Mouse (Mus musculus) T-helper 17 cell (primary cell): ENCODE results near the gene Exoc6b.

Experiments used
- in situ Hi-C, 2 experiments: fragments of 300-600 bp; cut with MboI, MseI; formaldehyde crosslinking; loops; 1 replicate in 1 of 2; 2 replicates in 1 of 2; pipeline ENCODE4 v1.15.1; 2025; ENCODE audit warnings: high pct_unique_total_duplicates in 2 of 2

Exoc6b gene

DNA sequence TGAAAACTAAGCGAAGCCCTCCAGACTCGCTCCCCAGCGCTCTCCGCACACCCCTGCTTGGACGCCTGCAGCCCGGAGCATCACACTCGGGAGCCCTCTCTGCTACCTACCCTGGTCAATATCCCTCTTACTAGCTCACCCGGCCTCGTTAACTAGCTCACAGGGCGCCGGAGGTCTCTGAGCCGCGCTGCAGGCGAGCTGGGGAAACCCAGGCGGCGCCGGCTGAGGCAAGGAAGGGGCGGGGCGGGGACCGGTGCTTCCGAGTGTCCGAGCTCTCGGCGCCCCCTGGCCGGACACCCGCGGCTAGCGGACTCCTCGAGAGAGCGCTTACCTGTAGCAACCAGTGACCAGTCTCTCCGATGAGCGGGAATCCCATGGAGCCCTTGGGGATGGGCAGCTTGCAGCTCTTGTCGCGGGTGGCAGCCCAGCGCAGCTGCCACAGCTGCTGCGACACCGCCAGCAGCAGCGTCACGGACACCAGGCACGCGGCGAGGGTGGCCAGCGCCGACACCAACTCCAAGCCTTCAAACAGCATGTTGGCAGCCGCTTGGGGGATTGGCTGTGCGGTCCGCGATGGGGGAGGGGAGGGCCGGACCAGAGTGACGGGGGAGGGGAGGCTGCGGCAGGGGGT, 481.7 kb downstream of the Exoc6b start:
- in situ Hi-C loops: no loop called here

DNA sequence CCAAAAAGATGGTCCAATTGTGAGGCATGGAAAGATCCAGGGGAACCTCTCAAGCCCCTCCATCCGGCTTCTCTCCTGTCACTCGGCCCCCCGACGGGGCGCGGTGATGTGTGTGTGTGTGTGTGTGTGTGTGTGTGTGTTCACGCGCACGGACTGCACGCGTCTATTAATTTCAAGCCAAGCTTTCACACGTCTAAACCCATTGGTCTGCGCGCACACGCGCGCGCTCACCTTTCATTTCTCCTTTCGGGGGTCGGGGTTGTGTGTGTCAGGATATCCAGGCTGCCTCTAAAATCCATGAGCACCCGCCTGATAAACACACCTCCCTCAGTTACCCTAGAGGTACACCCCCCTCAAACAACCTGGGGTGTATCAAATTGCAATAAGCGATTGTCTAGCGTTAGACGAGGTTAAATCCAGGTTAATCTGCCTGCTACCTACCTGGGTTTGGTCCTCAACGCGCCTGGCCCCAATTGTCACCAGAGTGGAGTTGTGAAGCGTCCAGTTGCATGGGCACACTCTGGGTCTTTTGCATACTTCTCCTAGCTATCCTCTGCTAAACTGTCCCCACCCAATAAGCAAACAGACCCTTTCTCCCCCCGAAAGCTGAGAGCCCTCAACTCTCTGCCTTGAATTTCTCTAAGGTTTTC, 482.6 kb downstream of the Exoc6b start:
- in situ Hi-C loops: no loop called here

DNA sequence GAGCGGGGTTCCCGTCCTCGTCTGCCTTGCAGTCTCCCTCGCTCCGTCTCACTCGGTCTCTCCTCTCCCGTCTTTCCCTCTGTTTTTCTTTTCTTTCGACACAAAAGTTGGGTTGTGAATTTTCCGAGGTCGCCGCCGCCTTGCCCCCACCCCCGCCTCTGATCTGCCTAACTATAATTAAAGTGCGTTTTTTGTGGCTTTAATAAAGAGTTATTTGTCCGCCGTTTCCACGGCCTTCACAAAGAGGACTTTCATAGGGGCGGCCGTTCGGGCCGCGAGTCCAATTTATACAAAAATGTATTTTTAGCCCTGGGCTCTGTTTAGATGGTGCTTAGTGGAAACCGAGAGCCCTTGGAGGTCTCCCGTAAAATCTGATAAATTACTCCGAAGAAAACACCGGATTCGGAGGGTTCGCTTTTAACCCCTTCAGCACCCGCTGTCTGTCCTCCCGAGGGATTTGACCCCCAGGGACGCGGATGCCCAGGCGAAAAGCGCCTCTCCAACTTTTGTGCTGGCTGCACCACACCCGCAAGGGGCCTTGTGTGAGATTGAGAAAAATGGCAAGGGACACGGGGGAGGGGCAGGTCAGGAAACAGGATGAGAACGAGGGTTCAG, 483.5 kb downstream of the Exoc6b start:
- in situ Hi-C loops: no loop called here

DNA sequence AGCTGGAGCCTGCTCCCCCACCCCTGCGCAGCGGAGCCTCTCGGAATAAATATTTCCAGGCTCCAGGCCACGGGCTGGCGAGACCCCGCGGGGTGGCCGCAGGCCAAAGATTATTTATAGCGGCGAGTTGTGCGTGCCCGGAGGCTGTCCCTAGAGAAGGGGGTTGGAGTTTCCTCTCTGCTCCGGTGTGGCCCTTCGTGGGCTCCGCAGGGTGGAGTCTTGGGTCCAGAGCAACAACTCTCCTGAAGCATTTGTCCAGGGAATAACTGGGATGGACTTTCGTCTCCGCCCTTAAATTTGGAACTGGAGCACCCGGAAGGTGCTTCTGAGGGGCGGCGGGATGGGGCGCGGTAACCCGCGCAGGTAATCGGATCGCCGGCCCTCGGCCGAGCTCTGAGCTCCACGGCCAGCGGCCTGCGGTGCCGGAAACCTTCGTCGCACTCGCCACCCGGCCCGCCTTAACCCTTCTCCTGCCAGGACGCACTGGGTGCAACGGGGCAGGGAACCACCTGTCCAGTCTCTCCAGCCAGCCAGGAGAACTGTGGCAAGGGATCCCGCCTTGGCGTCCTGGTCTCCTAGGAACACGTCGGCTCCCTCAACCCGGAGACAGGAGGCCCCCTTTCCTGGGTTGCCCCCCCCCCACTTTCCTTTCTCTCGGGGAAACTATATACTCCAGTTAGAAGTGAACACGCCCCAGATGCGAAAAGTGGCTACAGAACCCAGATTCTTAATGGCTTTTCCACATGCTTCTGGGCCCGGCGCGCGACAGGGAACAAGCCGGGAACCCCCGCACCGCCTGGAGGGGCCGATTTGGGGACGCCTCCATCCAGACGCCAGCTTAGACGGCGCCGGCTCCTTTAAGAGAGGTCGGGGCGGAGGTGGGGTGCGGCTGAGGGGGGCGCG, 484.3 kb downstream of the Exoc6b start:
- in situ Hi-C loops: loop anchor here in 1 of 2 experiments (5.0 kb wide), 1 partner anchor 158 kb away; no protein-coding TSS in a partner anchor

DNA sequence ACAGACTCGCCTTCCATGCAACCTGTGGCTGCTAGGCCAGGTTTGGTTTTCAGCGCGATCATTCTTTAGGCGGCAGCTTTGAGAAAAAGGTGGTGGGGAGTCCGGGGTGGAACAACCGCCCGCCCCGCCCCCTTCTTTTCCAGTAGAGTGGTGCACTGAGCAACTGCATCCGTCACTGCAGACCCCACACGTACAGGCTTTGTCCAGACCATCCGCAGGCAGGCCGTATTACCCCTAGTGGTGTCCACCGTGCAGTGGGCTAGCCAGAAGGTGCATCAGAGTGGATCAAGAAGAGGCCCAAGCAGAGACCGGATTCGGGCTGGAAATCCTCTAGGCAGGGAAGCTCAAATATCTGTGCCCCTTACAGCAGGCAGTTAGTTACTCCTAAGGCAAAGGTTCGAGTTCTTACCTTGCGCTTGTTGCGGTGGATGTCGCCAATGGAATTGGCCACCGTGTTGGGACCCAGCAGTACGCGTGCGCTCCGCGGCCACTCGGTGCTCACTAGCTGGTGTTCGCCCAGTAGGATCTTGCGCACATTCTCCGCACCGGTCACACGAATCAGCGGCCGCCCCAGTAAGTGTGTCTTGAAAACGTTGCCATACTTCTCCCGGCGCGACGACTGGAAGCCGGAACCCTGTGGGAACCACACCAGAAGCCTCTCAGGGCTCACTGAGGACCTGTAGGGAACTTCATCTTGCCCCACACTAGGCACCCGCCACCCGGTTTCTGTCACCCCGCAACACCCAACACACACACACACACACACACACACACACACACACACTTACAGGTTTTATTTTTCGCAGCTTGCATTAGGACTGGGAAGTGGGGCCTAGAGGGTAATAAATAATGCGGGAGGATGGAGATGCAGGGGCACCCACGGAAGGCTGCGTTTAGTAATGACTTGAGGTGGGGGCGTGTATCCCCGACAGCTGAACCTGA, 485.2 kb downstream of the Exoc6b start:
- in situ Hi-C loops: loop anchor here in 1 of 2 experiments (5.0 kb wide), 1 partner anchor 157 kb away; no protein-coding TSS in a partner anchor

DNA sequence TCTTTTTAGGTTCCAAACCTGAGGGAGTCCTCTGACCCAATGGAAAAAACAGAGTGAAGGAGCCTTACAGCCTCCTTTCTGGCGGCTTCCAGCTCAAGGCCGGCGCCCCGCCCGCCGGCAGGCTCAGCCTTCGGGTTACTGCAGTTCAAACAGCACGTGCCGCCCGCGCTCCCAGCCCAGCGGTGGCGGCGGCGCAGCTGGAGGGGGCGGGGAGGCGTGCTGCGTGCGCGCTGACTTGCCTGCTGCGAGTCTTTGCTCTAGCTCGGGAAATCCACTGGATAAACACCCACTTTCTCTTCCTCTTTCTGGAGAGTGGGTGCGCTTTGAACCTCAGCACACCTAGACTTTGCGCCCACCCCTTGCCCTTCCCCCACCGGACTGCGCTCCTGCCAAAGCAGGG, 485.9 kb downstream of the Exoc6b start:
- in situ Hi-C loops: loop anchor here in 1 of 2 experiments (5.0 kb wide), 1 partner anchor 156 kb away; no protein-coding TSS in a partner anchor

DNA sequence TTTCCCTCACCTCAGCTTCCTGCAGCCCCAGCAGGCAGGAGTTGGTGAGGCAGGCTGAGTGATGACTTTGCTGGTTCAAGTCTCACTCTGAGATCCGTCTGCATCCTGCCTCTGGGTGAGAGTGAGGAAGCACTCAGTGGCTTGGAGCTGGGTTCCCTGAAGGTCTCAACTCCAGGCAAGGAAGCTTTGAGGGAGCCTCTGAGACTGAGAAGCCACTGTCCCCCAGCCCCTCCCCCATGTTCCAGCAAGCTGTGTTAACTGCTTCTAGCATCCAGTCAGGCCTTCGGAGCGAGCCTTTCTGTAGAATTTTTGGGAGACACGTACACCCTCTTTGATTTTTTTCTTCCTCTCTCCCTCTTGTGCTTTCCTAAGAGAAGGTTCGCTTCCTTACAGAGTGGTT, 486.5 kb downstream of the Exoc6b start:
- in situ Hi-C loops: loop anchor here in 1 of 2 experiments (5.0 kb wide), 1 partner anchor 156 kb away; no protein-coding TSS in a partner anchor

DNA sequence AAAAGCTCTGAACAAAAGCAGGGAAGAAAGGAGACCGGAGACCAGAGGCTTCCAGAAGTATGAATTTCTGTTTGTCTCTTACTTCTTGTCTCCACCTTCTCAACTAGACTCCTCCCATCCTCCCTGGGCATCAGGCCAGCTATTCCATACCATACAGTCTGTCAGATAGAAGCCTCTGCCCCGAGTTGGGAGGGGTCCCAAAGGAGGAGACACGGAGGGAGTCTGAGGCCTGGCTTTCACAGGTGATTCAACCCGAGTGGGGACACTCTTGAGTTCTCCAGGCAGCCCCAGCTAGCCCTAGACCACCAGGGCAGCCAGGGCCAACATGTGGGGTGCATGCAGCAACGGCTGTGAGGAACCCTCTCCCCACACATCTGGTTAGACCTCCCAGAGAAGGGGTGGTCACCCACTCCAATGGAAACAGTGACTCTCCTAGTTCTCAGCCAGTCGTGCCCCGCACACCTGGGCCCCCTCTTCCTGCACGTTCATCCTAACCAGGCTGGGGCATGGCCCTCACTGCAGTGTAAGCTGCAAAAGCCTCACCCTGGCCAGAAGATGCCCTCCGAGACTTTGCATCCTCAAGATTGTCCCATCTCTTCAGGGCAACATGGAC, 487.4 kb downstream of the Exoc6b start:
- in situ Hi-C loops: loop anchor here in 1 of 2 experiments (5.0 kb wide), 1 partner anchor 155 kb away; no protein-coding TSS in a partner anchor

DNA sequence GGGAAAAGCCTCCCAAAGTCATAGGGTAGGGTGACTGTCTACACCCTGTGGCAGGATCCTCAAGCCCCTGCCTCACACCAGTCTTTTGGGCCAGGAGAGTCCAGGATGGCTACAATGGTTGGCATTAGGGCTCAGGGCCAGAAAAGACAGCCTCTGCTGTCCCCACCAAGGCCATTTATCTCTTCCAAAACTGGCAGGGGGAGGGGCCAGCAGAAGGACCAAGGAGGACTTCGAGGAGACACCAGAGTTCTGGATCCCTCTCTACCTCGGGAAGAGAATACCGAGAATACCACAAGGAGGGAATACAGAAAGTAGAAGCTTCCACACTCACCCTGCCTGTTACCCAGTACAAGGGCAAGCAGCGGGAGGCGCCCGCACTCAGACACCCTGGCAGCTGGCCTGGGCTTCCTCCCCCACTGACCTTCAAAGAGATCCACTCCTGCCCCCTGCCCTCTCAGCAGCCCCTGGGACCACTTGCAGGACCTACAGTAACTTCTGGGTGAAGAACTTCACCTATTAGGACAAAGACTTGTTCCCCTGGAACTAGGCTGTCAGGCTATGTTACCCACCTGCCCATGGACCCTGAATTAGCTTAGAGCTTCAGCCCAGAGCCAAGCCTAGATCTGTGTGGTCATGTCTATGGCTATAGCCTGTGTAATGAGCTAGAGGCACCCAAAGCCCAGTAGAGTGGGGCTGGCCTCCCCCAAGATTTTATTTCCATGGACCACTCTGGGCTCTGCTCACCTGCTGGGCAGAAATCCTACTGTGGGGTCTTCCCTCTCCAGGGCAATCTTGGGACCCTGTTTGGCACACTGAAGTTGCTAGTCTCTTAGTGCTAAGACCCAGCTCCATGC, 488.1 kb downstream of the Exoc6b start:
- in situ Hi-C loops: loop anchor here in 1 of 2 experiments (5.0 kb wide), 1 partner anchor 154 kb away; no protein-coding TSS in a partner anchor

DNA sequence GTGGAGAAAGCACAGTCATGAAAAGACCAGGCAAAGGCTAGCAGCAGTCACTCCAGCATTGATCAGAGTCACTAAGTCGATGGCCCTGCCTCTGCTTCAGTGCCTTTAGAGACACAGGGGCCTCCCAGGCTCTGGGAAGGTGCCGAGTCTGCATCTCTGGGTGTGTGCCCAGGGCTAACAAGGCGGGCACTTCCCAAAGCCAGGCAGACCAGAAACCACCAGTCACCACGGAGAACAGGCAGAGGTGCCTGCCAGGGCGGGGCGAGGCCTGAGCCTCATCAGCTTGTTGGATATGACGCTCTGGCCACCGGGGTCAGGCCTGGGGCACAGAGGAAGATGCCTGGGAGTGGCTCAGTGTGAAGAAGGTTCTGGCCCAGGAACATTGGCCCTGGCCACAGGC, 489.8 kb downstream of the Exoc6b start:
- in situ Hi-C loops: loop anchor here (10.0 kb wide), 2 partner anchors 485 to 495 kb away; no protein-coding TSS in a partner anchor

DNA sequence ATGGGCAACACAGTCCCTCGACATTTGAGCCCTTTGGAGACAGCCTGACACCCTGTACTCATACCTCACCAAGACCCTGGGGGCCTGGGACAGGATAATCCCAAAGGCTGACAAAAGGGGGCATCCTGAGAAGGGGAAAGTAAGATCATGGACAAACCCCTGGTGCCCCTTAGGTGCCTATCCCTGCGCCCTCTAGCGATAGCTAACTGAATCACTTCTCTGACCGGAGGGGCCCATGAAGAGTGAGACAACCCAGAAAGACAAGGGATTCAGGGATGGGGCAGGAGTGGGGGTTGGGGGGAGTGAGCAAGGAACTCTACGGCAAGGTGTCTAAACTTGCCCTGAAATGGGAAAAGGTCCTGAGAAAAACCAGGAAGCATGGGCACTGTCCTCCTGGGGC, 490.4 kb downstream of the Exoc6b start:
- in situ Hi-C loops: loop anchor here (10.0 kb wide), 2 partner anchors 484 to 494 kb away; no protein-coding TSS in a partner anchor

DNA sequence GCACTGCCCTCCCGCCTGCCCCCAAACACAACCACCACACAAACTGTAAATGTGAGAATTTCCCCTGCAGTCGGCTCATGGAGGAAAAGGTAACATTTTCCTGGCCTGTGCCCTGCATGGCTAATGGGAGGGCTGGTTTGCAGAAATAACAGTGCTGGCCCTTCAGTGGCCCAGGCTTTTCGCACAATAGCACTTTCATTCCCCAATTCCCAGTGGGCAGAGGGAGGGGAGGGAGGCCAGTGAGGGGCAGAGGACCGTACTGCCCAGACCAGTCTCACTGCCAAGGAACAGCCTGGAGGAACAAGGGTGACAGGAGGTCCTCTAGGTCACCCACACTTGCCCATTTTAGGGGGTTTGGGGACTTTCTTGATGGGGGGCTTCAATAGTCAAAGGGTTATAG, 491.4 kb downstream of the Exoc6b start:
- in situ Hi-C loops: loop anchor here (10.0 kb wide), 2 partner anchors 483 to 493 kb away; no protein-coding TSS in a partner anchor

DNA sequence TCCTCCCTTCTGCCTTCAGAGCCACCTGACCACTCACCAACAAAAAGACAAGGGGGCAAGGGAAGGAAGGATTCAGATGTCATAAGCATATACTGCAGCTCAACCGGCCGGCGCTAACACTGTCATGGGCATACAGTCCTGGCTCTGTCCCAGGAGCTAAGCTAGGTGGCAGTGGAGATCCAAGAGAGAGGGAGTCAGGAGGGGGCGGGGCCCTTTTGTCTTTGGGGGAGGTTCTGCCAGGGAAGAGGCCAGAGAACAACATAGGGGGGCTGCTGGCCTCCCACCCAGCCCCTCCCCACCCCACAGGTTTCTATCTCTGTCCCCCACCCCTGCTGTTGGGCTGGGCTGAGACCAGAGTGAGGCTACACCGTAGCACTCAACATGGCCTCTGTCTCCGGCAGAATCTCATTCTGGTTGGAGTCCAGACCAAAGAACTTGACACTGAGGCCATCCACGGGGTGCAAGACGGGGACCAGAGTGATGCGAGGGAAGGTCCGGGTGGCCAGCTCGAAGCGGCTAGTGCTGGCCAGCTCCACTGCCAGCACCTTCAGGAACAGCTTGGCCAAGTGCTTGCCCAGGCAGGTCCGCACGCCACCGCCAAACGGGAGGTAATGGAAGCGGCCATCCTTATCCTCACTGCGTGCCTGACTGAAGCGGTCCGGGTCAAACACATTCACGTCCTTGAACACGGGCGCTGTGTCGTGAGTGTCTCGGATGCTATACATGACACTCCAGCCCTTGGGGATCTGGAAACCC, 495.2 kb downstream of the Exoc6b start:
- in situ Hi-C loops: loop anchor here (10.0 kb wide), 2 partner anchors 479 to 489 kb away; no protein-coding TSS in a partner anchor

DNA sequence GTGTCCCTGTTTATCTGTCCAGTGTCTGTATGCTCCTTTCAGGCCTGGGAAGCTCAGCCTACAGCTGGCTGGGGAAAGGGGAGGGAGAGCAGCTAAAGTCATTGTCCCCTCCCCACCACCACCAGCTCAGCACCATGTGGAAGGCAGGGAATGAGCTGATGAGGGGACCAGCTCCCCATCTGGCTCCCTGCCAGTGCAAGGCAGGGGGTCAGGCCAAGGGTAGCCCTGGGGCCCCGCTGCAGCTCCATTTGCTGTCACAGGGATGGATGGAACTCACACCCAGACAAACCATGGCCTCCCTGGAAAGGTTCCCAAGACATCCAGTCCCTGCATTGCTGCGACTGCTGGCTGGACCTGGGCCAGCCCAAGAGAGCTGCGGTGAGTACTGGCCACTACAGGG, 499.3 kb downstream of the Exoc6b start:
- in situ Hi-C loops: loop anchor here (10.0 kb wide), 2 partner anchors 475 to 485 kb away; no protein-coding TSS in a partner anchor

DNA sequence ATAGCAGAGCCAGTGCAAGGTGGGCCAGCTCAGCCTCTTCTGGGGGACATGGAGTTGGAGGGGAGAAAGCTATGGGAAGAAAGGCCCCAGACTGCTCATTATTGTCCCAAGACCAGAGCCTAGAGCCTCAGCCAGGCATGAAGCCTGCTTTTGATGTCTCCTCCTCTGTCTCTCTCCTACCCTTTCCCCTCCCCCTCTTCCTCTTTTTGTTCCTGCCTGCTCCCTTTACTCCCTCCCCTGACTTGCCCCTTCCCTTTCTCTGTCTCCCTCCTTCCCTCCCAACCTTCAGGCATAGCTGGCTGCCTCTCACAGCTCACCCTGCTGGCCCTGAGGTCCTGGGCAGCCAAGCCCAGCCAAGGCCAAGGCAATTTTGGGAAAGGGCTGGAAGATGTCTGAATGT, 499.7 kb downstream of the Exoc6b start:
- in situ Hi-C loops: no loop called here

DNA sequence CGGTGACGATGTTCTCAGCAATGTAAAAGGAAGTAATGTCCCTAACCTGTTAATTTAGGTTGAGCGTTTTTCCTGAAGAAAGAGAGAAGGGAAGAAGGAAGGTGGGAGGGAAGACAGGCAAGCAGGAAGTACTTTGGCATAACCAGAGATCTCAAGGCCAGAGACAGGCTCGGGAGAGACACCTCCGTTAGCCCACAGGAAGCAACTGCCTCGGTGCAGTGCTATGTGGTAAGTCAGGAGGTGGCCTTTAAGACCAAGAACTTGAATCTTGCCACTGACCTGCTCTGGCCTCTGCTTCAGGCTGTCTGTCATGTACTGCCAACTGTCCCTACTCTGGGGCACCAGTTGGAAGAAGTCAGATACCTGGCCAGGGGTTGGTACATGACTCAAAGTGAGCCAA, 500.4 kb downstream of the Exoc6b start:
- in situ Hi-C loops: no loop called here
